Mouse (Mus musculus) left cerebral cortex, postnatal 36 days (tissue): ENCODE measurements around the gene Rab3gap1. TPM values are rescaled to one million over a fixed set of nuclear protein-coding genes. Genes with fewer than 3 reads are reported as not detected.

Source experiments
- DNase-seq, 2 experiments: peaks; one replicate each; pipeline ENCODE4 v3.0.0; 2021 to 2022; ENCODE audit warnings: low spot score in 2 of 2, mixed read lengths in 1 of 2
- intact Hi-C: fragments of 180-260 bp; cut with DNase I; formaldehyde crosslinking; loops from one replicate; pipeline ENCODE4 v1.15.1; 2025
- total RNA-seq, 2 experiments: library from RNA; stranded (reverse); gene quantifications; 2 replicates each; pipeline ENCODE4 v1.2.3; 2021

Rab3gap1 gene
- total RNA-seq, 2 experiments from 2014 or later = 72.2 to 78.2 TPM

GRCm38 (mm10) chr1:127974082-127974481, 105.5 kb downstream of the Rab3gap1 start:
- no peak for DNase-seq
- intact Hi-C loops = no loop called here

- peak in 1 of 2 experiments; percentile 47 for DNase-seq
Observed at GRCm38 (mm10) chr1:127975676-127976075, 107.1 kb downstream of the Rab3gap1 start.

DNA sequence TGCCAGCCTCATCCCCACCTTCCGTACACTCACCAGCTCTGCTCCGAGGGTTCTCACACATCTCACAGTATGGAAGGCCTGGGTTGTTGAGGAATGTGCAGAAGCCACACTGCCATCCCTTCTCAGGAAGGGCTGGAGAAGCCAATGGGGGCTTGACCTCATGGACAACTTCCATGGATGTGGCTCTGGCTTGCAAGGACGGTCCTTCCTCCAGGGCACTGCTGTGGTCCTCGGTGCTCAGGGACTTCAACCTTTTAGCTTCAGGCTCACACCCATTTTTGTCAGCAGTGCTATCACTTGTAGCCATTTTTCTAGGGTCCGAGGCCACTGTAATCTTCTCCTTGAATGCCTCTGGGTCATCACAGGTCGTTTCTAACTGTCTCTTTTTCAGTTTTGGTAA, 107.5 kb downstream of the Rab3gap1 start:
- intact Hi-C loops = no loop called here
- DNase-seq = no peak

More at GRCm38 (mm10) chr1:127975676-127976075, 107.1 kb downstream of the Rab3gap1 start:
- intact Hi-C loops = no loop called here

- no peak for DNase-seq
- intact Hi-C loops = no loop called here
Observed at GRCm38 (mm10) chr1:127978125-127978524, 109.6 kb downstream of the Rab3gap1 start.

GRCm38 (mm10) chr1:127980911-127981559, 112.5 kb downstream of the Rab3gap1 start:
- DNase-seq = no peak
- intact Hi-C loops = no loop called here

DNA sequence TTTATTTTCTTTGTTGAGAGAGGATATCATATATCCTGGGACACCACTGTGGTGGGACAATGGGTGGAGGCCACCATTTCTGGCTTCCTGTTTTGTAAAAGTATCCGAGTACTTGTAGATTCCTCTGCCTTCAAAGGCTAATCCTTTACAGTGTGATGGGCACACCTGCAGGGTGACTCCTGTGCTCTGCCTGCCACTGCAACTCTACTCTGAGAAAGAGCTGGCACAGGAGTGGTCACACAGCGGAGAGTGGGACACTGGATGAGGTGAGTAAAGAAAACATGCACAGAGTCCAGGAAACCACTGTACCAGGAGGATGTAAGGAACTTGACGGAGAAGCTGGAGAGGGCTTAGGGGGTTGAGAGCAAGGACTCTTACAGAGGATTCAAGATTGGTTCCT, 113.7 kb downstream of the Rab3gap1 start:
- intact Hi-C loops = no loop called here
- DNase-seq = no peak

GRCm38 (mm10) chr1:127983274-127983993, 114.9 kb downstream of the Rab3gap1 start:
- no peak for DNase-seq
- intact Hi-C loops = no loop called here

DNA sequence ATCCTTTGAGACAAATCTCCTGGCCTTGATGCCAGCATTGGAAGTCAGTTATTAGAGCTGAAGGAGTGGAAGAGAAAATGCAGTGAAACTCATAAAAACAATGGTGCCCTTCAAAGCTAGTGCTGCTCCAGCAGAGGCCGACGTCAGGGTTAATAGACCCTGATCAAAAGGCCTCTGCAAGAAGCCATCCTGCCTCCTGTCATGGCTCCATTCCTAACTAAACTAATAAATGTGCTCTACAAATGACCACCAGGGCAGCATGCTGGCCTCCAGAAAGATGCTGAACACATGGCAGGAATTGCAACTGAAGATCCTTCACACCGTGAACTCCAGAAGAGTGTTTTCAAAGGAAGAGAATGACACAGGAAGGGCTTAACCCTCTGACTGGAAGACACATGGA, 116.8 kb downstream of the Rab3gap1 start:
- intact Hi-C loops = no loop called here
- no peak for DNase-seq

- intact Hi-C loops = no loop called here
- no peak for DNase-seq
Observed at GRCm38 (mm10) chr1:127988246-127988645, 119.7 kb downstream of the Rab3gap1 start.

GRCm38 (mm10) chr1:127989387-127989786, 120.8 kb downstream of the Rab3gap1 start:
- intact Hi-C loops = no loop called here

DNA sequence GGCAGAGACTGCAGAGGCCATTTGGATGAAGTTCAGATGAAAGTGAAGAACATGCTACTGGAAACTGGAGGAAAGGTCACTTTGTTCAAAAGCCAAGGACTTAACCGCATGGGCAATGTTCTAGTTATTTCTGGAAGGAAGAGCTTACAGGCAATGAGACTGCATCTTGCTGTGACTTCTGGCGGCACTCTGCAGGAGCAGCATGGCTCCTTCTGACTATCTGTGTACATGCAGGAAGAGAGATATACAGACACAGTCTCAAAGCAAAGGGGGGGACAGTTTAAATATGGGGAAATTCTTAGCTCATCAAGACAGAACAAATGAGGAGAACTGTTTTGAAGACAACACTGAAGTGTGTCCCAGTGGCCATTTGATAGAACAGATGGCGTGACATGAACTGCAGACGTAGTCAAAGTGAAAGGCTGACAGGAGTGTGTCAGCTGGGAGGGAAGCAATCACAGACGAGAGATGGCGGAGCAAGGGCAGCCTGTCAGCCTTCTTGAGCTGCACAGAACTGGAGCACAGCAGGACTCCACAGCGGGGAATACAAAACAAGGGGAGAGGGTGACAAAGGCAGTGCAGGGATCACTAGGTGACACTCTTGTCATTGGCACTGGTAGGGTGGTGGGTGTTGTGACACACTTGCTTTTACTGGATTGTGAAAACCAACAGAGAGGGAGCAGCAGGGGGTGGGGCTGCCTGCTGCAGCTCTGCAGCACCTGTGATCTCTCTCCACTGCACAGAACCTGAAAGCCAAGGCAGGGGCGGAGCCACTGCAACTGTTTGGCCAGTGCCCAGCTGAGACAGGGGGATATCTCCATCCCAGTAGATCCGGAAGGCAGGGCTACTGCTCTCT, 121.5 kb downstream of the Rab3gap1 start:
- intact Hi-C loops = no loop called here
- peak in 1 of 2 experiments; percentile 24 for DNase-seq

More at GRCm38 (mm10) chr1:127989387-127989786, 120.8 kb downstream of the Rab3gap1 start:
- no peak for DNase-seq

Other genes starting within 250 kb of the Rab3gap1 start
- 10 to 100 TPM; 22.6 to 29.6 TPM for gene Tmem163, start 189.2 kb upstream of the Rab3gap1 start, total RNA-seq
- not detected for gene Acmsd, start 139.4 kb upstream of the Rab3gap1 start, total RNA-seq
- gene Ccnt2, start 94.6 kb upstream of the Rab3gap1 start, total RNA-seq = 10 to 100 TPM; 50.8 to 72.3 TPM
- 1 to 10 TPM; 4.4 to 8.7 TPM for gene Map3k19, start 13.7 kb upstream of the Rab3gap1 start, total RNA-seq
- 1 to 10 TPM; 6.9 to 7.6 TPM for gene Zranb3, start 234.3 kb downstream of the Rab3gap1 start, total RNA-seq
- gene R3hdm1, start 234.5 kb downstream of the Rab3gap1 start, total RNA-seq = 100 to 1,000 TPM; 419 to 573 TPM